Mouse (Mus musculus): ENCODE results near the gene Afap1.

Gene Afap1

DNA sequence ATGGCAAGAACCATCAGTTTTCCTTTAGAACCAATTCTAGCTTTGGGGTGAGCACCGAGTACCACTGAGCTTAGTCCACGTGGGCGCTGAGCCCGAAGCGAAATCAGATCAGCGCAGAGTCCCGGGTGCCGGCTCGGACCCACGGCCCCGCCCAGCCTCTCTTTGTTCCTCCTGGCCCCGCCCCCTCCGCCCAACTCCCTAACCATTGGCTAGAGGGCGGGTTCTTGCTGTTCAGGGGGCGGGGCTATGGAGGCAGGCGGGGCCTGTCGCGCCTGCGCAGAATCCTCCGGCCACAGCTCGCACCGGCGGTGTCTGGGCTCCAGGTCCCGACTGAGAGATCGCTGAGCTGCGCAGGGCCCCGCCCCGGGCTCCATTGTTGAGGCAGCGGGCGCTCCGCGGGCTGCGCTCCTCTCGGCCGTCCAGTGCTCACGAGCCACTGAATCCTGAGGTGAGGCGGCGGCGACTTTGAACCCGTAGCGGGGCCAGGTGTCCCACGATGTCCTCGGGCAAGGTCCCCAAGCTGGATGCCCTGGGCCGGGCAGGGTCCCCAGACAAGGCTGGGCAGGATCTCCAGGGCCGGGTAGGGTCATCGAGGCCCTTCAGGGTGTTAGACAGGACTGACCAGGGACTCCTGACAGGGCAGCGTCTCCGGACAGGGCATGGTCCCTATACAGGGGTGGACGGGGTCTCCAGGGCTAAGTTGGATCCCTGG, at the start of gene Afap1:
TSS of gene Afap1 (plus strand) at position 227 of the 712 bp plus-strand sequence.
- peak; percentile 97 for DNase-seq (ENCODE audit: low spot score)

- no peak for DNase-seq (ENCODE audit: low spot score)
These were observed 41.6 kb upstream of the Afap1 start for GRCm38 (mm10) chr5:35851485-35851884.

DNA sequence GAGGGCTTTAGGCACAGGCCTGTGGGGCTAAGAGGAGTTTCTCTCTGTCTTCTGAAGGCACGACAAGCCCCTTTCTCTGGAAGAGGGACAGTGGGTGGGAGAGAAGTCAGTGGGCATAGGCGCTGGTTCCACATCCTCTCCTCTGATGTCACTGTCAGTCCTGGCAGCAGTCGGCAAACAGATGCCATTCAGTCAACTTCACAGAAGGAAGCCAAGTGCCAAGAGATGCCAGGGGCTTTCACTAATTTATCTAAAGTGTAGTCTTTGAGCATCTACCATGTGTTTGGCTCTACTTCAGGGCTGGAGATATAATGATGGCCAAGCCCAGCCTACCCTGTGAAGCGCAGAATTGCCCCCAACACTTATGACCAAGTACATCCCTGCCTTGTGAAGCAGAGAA, 39.7 kb upstream of the Afap1 start:
- DNase-seq (ENCODE audit: low spot score): no peak

DNA sequence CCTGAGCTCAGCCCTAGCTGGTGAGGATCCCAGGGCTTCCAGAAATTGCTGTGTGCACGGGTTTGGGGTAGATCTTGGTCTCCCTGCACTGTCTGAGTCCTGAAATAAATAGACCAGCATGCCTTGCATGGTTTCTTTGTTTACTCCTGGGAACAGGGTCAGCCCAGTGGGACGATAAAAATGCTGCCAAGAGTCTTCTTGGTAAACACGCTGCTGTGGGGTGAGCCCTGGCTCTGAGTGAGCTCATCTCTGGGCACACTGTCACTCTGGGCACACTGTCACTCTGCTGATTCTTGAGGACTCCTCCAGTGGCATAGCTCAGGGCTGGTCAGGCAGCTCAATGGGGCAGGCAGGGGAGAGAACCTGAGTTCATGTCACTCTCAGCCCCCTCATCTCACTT, 36.9 kb upstream of the Afap1 start:
- DNase-seq (ENCODE audit: low spot score): no peak

- peak; percentile 78 for DNase-seq (ENCODE audit: low spot score)
These were observed 35.0 kb upstream of the Afap1 start for GRCm38 (mm10) chr5:35858069-35858468.

GRCm38 (mm10) chr5:35861456-35861855, 31.7 kb upstream of the Afap1 start:
- no peak for DNase-seq (ENCODE audit: low spot score)

- DNase-seq (ENCODE audit: low spot score): no peak
These were observed 23.1 kb upstream of the Afap1 start for GRCm38 (mm10) chr5:35869973-35870372.

- DNase-seq (ENCODE audit: low spot score): peak; percentile 75
These were observed 22.6 kb upstream of the Afap1 start for GRCm38 (mm10) chr5:35870408-35871012.

GRCm38 (mm10) chr5:35873382-35873781, 19.7 kb upstream of the Afap1 start:
- no peak for DNase-seq (ENCODE audit: low spot score)

DNA sequence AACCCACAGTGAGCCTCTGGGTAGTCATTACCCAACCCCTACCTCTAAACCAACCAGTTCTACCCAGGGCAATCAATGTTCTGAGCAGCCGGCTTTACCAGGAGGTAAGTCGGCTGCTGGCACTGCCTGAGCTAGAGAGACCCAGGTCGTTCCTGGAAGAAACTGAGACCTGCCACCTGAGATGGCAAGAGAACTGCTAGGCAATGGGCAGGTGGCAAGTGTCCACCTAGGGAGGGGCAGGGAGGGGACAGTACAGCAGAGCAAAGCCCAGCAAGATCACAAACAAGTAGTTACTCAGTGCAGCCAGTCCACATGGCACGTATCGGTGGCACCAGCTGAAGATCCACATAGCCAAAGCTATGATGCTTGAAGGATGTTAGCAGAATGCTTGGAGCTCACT, 16.9 kb upstream of the Afap1 start:
- no peak for DNase-seq (ENCODE audit: low spot score)

DNA sequence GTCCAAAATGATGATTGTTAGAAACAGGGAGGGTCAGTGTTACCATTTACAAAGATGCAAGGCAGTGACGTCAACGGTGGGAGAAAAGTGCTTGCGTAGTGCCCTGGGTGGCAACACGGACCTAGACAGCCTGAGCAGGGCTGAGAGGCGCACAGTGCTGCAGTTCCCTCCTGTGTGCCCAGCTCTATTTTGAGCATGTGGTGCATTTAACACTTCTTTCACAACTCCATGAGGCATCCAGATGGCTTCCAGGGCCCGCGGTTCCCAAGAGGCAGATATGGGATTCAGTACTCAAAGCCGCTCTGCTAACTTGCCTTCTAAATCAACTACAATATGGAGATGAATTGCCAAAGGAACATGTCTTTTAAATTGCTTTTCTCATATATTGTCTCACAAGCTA, 13.9 kb upstream of the Afap1 start:
- no peak for DNase-seq (ENCODE audit: low spot score)

GRCm38 (mm10) chr5:35882391-35882790, 10.7 kb upstream of the Afap1 start:
- no peak for DNase-seq (ENCODE audit: low spot score)

GRCm38 (mm10) chr5:35884262-35884661, 8.9 kb upstream of the Afap1 start:
- DNase-seq (ENCODE audit: low spot score): no peak

GRCm38 (mm10) chr5:35884689-35885088, 8.4 kb upstream of the Afap1 start:
- no peak for DNase-seq (ENCODE audit: low spot score)

- DNase-seq (ENCODE audit: low spot score): no peak
These were observed 4.2 kb upstream of the Afap1 start for GRCm38 (mm10) chr5:35888959-35889358.

- DNase-seq (ENCODE audit: low spot score): no peak
These were observed 3.5 kb upstream of the Afap1 start for GRCm38 (mm10) chr5:35889641-35890040.

DNA sequence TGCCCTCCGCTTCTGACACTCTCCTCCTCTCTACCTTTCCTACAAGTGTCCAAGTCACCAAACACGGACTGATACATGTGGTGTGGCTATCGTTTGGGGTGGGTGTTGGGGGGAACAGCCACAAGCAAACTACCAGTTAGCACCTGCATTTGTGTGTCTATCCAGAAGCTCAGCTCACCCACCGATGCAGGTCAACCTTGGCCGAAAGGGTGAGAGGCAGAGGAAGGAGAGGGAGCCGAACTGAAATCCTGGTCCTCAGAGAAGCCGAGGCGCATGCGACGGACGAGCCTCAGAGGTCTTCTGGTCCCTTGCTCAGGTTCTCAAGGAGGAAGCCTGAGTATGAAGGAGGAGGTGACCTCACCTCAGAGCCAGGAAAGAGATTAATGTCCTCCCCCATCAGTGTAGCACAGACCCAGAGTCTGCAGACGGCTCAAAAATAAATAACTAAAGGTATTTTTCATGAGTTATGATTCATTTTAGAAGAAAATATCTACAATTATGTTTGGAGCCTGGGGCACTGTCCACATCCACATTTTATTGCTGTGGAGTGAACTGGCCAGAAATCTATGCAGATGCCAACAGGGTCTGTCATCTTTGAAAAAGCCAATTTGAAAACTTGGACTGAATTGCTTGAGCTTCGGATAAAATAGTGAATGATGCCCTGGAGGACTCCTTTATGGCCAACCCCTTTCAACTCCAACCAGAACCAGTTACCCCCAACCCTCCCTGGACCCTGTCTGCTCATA, 2.0 kb upstream of the Afap1 start:
- no peak for DNase-seq (ENCODE audit: low spot score)

DNA sequence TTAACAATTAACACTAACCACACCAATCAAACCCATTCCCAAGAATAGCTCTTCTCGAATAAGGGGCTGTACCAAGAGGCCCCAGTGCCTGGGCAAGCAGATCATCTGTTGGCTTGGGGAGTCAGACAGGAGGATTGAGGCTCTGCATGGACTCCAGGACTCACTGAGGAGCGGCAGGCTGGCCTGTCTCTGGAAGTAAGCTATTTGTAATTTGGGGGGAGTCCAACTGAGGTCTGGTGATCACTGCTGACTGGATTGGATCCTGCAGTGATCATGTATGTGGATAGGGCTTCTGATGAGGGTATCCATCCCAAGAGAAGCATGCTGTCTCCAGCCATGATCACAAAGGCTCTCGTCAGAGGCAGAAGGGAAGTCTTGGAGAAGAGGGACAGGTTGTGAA, 756 bp upstream of the Afap1 start:
- no peak for DNase-seq (ENCODE audit: low spot score)

- peak; percentile 72 for DNase-seq (ENCODE audit: low spot score)
These were observed 714 bp downstream of the Afap1 start for GRCm38 (mm10) chr5:35893805-35894260.

DNA sequence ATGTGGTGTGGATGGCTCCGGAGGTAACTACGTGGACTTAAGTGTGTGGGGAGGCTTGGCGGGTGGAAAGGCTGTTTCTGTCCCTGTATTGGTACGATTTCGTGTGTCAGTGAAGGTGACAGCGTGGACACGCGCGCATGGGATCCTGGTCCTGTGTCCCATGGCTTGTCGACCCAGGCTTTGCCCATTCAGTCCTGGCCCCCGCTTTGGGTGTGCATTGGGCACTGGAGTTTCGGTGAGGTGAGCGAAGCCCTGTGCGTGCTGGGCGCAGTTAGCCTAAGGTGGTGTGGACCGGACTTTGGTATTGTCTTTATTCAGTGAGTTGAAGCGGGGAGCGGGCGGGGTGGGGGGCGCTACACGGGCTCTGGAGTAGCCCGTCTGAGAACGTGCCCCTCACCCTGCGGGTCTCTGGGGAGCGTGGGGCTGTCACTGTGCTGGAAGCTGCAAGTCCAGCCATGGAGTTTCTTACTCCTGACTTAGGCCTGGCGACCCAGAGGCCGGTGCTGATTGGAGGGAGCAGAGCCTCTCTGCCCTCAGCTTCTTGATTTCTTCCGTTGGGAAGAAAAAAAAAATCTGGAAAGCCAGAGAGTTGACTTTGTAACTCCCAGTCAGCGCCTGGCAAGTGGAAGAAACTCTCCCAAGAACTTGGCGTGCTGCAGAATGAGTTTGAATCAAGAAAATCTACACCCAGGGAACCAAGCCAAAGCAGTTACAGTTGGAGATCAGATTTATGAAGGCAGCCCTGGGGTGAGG, 1.4 kb downstream of the Afap1 start:
- DNase-seq (ENCODE audit: low spot score): no peak

- no peak for DNase-seq (ENCODE audit: low spot score)
These were observed 2.8 kb downstream of the Afap1 start for GRCm38 (mm10) chr5:35895926-35896325.

DNA sequence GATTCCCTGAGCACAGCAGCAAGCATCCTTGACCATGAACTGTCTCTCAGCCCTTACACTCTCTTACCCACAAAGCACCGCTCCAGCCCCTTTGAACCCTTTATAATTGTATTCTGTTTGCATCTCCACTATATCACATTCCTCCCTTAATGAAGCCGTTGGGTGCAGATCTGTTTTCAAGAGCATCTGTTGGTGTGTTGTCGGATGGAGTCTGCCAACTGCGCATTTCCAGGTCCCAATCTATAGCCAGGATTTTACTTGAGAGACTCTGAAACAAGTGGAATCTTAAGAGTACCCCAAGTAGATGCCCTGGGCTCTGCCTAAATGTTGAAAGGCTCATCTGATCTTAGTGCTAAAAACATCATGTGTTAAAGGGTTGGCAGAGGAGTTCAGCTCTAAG, 3.4 kb downstream of the Afap1 start:
- DNase-seq (ENCODE audit: low spot score): no peak

Measured in MN1 (cell line).